Mouse (Mus musculus) intestine, embryonic 15.5 days (tissue): ENCODE results near the gene Rnf208. TPM values are rescaled to one million over a fixed set of nuclear protein-coding genes. Genes with fewer than 3 reads are reported as not detected.

Experiments
- ATAC-seq: fragments of 200-750 bp; cut with Nextera tagmentation; 2 replicates; pipeline ENCODE4 v1.8.0; 2017; ENCODE audit warnings: moderate TSS enrichment, moderate library complexity
- H3K27ac ChIP-seq: fragments of 300-500 bp; sonication (generic); 2 replicates; pipeline ENCODE4 v1.5.1; 2015; ENCODE audit warnings: mild to moderate bottlenecking, inconsistent platforms
- H3K27me3 ChIP-seq: fragments of 300-500 bp; sonication (generic); replicated peaks from 2 replicates; pipeline ENCODE4 v1.6.1; 2015; ENCODE audit warnings: inconsistent platforms
- H3K36me3 ChIP-seq: fragments of 300-500 bp; sonication (generic); 2 replicates; pipeline ENCODE4 v1.6.1; 2015; ENCODE audit warnings: inconsistent platforms
- H3K4me1 ChIP-seq: fragments of 300-500 bp; sonication (generic); replicated peaks from 2 replicates; pipeline ENCODE4 v1.6.1; 2015; ENCODE audit warnings: inconsistent platforms
- H3K4me2 ChIP-seq: fragments of 300-500 bp; sonication (generic); replicated peaks from 2 replicates; pipeline ENCODE4 v1.6.1; 2015; ENCODE audit warnings: mild to moderate bottlenecking, inconsistent platforms
- H3K4me3 ChIP-seq: fragments of 300-500 bp; sonication (generic); replicated peaks from 2 replicates; pipeline ENCODE4 v1.5.1; 2015; ENCODE audit warnings: inconsistent platforms
- H3K9ac ChIP-seq: fragments of 300-500 bp; sonication (generic); 2 replicates; pipeline ENCODE4 v1.6.1; 2015; ENCODE audit warnings: inconsistent platforms
- H3K9me3 ChIP-seq: fragments of 300-500 bp; sonication (generic); 2 replicates; pipeline ENCODE4 v1.6.1; 2016; ENCODE audit warnings: inconsistent platforms
- WGBS: fragments of 180-500 bp; shearing (Covaris S2); methylation state at CpG from one replicate; pipeline ENCODE4 v1.1.7; 2015; 5-methylcytosine and 5-hydroxymethylcytosine counted together
- polyA plus RNA-seq: library from polyadenylated mRNA; unstranded; fragments of >200 nt; fragmentation: Nextera tagmentation; extraction: Ambion mirVana; gene quantifications from 2 replicates; pipeline ENCODE4 v1.2.1, GENCODE M21; 2015

The Rnf208 gene
- polyA plus RNA-seq: 19.0 and 24.8 TPM in 2 replicates

GRCm38 (mm10) chr2:25242101-25242506 lies at the start of gene Rnf208, which contains the start of gene Cysrt1:
TSS of gene Rnf208 (plus strand) at chr2:25242255.
TSS of gene Cysrt1 (minus strand) at chr2:25242452.
- Histone ChIP-seq H3K4me2 (peak within 1 kb of the TSS; percentile 97), H3K9ac (peak within 1 kb of the TSS; percentile 57), H3K36me3 (no peaks in the 10 kb centered on the region), H3K27me3 (peaks cover 6% of the 10 kb centered on the region), H3K4me3 (peak within 1 kb of the TSS; percentile 55), H3K9me3 (no peaks in the 10 kb centered on the region), H3K27ac (peak within 1 kb of the TSS; percentile 72), H3K4me1 (peaks cover 23% of the 10 kb centered on the region)
- WGBS: under 1% methylated on average over 51 of the region's 59 CpGs
- ATAC-seq: no peak

GRCm38 (mm10) chr2:25193330-25193770 lies 48.7 kb upstream of the Rnf208 start:
- peak; percentile 80 for ATAC-seq
- Histone ChIP-seq H3K9me3 (no peaks in the 10 kb centered on the region), H3K4me2 (peak overlapping the region; percentile 65), H3K4me3 (no peak overlapping the region; the same call in 1 of the 2 replicates), H3K36me3 (no peaks in the 10 kb centered on the region), H3K9ac (no peak overlapping the region), H3K27ac (peak overlapping the region; percentile 87; the same call in 1 of the 2 replicates), H3K4me1 (peaks cover 30% of the 10 kb centered on the region), H3K27me3 (0 out of 2 replicates have a peak, but pooled peaks cover 4% of the 10 kb centered on the region)
- WGBS: 0% methylated on average over 6 of the region's 6 CpGs

GRCm38 (mm10) chr2:25194006-25194405 lies 48.0 kb upstream of the Rnf208 start:
- Histone ChIP-seq H3K36me3 (no peaks in the 10 kb centered on the region), H3K27me3 (0 out of 2 replicates have a peak, but pooled peaks cover 4% of the 10 kb centered on the region), H3K4me1 (peaks cover 30% of the 10 kb centered on the region), H3K9me3 (no peaks in the 10 kb centered on the region), H3K4me3 (no peak overlapping the region), H3K4me2 (peak overlapping the region; percentile 65), H3K27ac (peak overlapping the region; percentile 87; the same call in 1 of the 2 replicates), H3K9ac (no peak overlapping the region)
- ATAC-seq: no peak
- 68% methylated on average over 5 of the region's 5 CpGs for WGBS

GRCm38 (mm10) chr2:25194486-25195171 lies 47.4 kb upstream of the Rnf208 start:
- peak overlapping the region; percentile 40; the same call in 1 of the 2 replicates for H3K4me3 ChIP-seq
- H3K4me1 ChIP-seq: peaks cover 30% of the 10 kb centered on the region
- 81% methylated on average over 17 of the region's 17 CpGs for WGBS
- H3K27ac ChIP-seq: peak overlapping the region; percentile 87; the same call in 1 of the 2 replicates
- H3K4me2 ChIP-seq: peak overlapping the region; percentile 65
- H3K9me3 ChIP-seq: no peaks in the 10 kb centered on the region
- ATAC-seq: no peak
- H3K27me3 ChIP-seq: 0 out of 2 replicates have a peak, but pooled peaks cover 4% of the 10 kb centered on the region
- peak overlapping the region; percentile 51; the same call in 1 of the 2 replicates for H3K9ac ChIP-seq
- peaks cover under 1% of the 10 kb centered on the region; the same call in 1 of the 2 replicates for H3K36me3 ChIP-seq

- peak overlapping the region; percentile 51 for H3K9ac ChIP-seq
- H3K27ac ChIP-seq: peak overlapping the region; percentile 87
- peak overlapping the region; percentile 40 for H3K4me3 ChIP-seq
- no peaks in the 10 kb centered on the region for H3K9me3 ChIP-seq
- peaks cover 30% of the 10 kb centered on the region for H3K4me1 ChIP-seq
- ATAC-seq: peak; percentile 59
- 18% methylated on average over 55 of the region's 55 CpGs for WGBS
- peaks cover 9% of the 10 kb centered on the region for H3K36me3 ChIP-seq
- H3K27me3 ChIP-seq: 0 out of 2 replicates have a peak, but pooled peaks cover 4% of the 10 kb centered on the region
- peak overlapping the region; percentile 65 for H3K4me2 ChIP-seq
Observed at GRCm38 (mm10) chr2:25195211-25196156, 46.6 kb upstream of the Rnf208 start.

GRCm38 (mm10) chr2:25196172-25196954 lies 45.7 kb upstream of the Rnf208 start, which contains the start of gene Tor4a:
TSS of gene Tor4a (minus strand) at chr2:25196886.
- H3K4me1 ChIP-seq: peaks cover 30% of the 10 kb centered on the region
- H3K36me3 ChIP-seq: peaks cover 18% of the 10 kb centered on the region
- H3K27me3 ChIP-seq: 0 out of 2 replicates have a peak, but pooled peaks cover 4% of the 10 kb centered on the region
- H3K4me2 ChIP-seq: peak within 1 kb of the TSS; percentile 65
- H3K9ac ChIP-seq: peak within 1 kb of the TSS; percentile 51
- ATAC-seq: peak; percentile 85
- WGBS: 9% methylated on average over 8 of the region's 8 CpGs
- peak within 1 kb of the TSS; percentile 40 for H3K4me3 ChIP-seq
- peak within 1 kb of the TSS; percentile 87 for H3K27ac ChIP-seq
- no peaks in the 10 kb centered on the region for H3K9me3 ChIP-seq

GRCm38 (mm10) chr2:25197191-25197590 lies 44.9 kb upstream of the Rnf208 start:
- 25% methylated on average over 2 of the region's 2 CpGs for WGBS
- 0 out of 2 replicates have a peak overlapping the region, but pooled peaks have one; percentile 40 for H3K4me3 ChIP-seq
- no peak for ATAC-seq

GRCm38 (mm10) chr2:25197946-25198345 lies 44.1 kb upstream of the Rnf208 start:
- Histone ChIP-seq H3K27me3 (0 out of 2 replicates have a peak, but pooled peaks cover 4% of the 10 kb centered on the region), H3K9ac (no peak overlapping the region), H3K4me3 (no peak overlapping the region), H3K4me1 (peaks cover 28% of the 10 kb centered on the region), H3K27ac (peak overlapping the region; percentile 6; the same call in 1 of the 2 replicates), H3K4me2 (no peak overlapping the region), H3K9me3 (no peaks in the 10 kb centered on the region), H3K36me3 (peaks cover 27% of the 10 kb centered on the region)
- ATAC-seq: no peak

More at GRCm38 (mm10) chr2:25197191-25197590, 44.9 kb upstream of the Rnf208 start:
- Histone ChIP-seq H3K4me2 (peak overlapping the region; percentile 65), H3K9me3 (no peaks in the 10 kb centered on the region), H3K36me3 (peaks cover 21% of the 10 kb centered on the region), H3K9ac (no peak overlapping the region; the same call in 1 of the 2 replicates), H3K27me3 (0 out of 2 replicates have a peak, but pooled peaks cover 4% of the 10 kb centered on the region), H3K27ac (peak overlapping the region; percentile 87), H3K4me1 (peaks cover 30% of the 10 kb centered on the region)

GRCm38 (mm10) chr2:25200631-25201030 lies 41.4 kb upstream of the Rnf208 start:
- Histone ChIP-seq H3K4me1 (peaks cover 5% of the 10 kb centered on the region), H3K36me3 (peaks cover 46% of the 10 kb centered on the region), H3K27ac (no peak overlapping the region), H3K9me3 (no peaks in the 10 kb centered on the region), H3K4me3 (no peak overlapping the region), H3K9ac (no peak overlapping the region), H3K27me3 (no peaks in the 10 kb centered on the region), H3K4me2 (no peak overlapping the region)
- no peak for ATAC-seq
- 96% methylated on average over 2 of the region's 2 CpGs for WGBS

- WGBS: 53% methylated on average over 4 of the region's 4 CpGs
- 0 out of 2 replicates have a peak, but pooled peaks have one; percentile 30 for ATAC-seq
- Histone ChIP-seq H3K27me3 (no peaks in the 10 kb centered on the region), H3K4me3 (no peak overlapping the region), H3K9me3 (no peaks in the 10 kb centered on the region), H3K4me1 (no peaks in the 10 kb centered on the region; the same call in none of the 2 replicates), H3K9ac (no peak overlapping the region), H3K27ac (no peak overlapping the region), H3K36me3 (peaks cover 64% of the 10 kb centered on the region), H3K4me2 (no peak overlapping the region)
Observed at GRCm38 (mm10) chr2:25203631-25204214, 38.3 kb upstream of the Rnf208 start.

- ATAC-seq: no peak
- Histone ChIP-seq H3K4me2 (no peak overlapping the region), H3K9ac (no peak overlapping the region), H3K27ac (no peak overlapping the region), H3K4me3 (no peak overlapping the region), H3K4me1 (peaks cover 9% of the 10 kb centered on the region), H3K27me3 (no peaks in the 10 kb centered on the region), H3K36me3 (peaks cover 40% of the 10 kb centered on the region), H3K9me3 (no peaks in the 10 kb centered on the region)
- WGBS: 87% methylated on average over 1 of the region's 1 CpGs
Observed at GRCm38 (mm10) chr2:25207593-25207992, 34.5 kb upstream of the Rnf208 start.
